Mouse (Mus musculus) cerebellum, adult 18-20 months (tissue): ENCODE data around the gene Irf4.

Experiments
- DNase-seq, 2 experiments: peaks; one replicate each; pipeline ENCODE4 v3.0.0; 2021

Irf4 gene

DNA sequence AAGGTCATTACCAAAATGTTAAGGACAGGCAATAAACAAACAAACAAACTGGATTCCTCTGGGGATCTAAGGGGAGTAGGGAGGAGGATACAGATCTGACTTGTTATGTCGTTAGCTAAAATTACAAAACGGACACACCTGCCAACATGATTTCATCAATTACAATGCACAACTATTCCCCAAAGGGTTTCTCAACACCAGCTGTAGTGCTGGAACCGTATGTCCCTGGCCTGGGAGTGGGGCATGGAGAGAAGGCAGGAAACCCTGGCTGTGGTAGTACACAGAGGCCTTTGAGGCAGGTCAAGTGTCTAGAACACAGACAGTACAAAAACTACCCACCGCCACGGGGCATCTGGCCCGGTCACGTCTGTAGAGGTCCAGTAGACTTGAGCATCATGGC is 60.2 kb downstream of the Irf4 start:
- DNase-seq, result no peak

DNA sequence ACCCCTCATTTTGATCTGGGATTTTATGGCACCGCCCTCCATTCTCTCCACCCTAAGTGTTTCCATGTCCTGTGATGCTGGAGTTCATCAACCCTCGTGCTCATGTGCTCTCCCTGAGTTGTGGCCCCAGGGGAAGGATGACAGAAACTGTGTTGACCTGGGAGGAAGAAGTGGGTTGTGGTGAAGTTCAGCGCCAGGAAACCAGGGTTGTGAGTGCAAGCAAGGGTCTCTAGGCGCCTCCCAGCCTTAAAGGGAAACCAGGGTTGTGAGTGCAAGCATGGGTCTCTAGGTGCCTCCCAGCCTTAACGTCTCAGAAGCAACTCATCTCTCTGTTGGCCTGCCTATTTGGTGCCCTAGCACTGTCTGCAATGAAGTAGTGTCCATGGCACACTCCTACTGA is 64.4 kb downstream of the Irf4 start:
- DNase-seq, result no peak

DNA sequence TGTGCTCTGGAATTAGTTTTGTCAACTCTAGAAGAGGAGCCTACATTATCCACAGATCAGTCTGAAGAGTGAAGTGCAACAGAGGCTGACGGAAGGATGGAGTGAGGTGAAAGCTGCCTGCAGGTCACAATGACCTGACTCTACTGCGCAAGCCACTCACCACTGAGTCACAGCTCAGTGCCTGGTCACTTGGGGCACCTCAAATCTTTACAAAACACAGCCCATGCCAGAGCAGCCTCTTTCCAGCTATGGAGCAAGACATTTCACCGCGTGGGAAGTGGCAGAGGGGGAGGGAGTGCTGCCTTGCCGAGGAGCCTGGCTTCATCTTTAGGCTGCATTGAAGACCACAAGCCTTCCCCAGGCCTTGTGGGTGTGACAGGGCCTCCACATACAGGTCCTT is 65.2 kb downstream of the Irf4 start:
- no peak for DNase-seq
